Mouse (Mus musculus) telencephalon, adult 2 months (tissue): ENCODE results near the gene Rhof.

ENCODE experiments used
- DNase-seq: peaks from one replicate; pipeline ENCODE4 v3.0.0-alpha.2; 2011; ENCODE audit warnings: low read depth, low spot score

Rhof gene

GRCm38 (mm10) chr5:123110296-123110721, 22.2 kb downstream of the Rhof start:
- no peak for DNase-seq

GRCm38 (mm10) chr5:123109452-123110203, 22.9 kb downstream of the Rhof start:
- DNase-seq = no peak

- no peak for DNase-seq
These were observed 27.7 kb downstream of the Rhof start for GRCm38 (mm10) chr5:123104769-123105168.

- no peak for DNase-seq
These were observed 28.9 kb downstream of the Rhof start for GRCm38 (mm10) chr5:123103556-123103955.

- DNase-seq = no peak
These were observed 30.1 kb downstream of the Rhof start for GRCm38 (mm10) chr5:123102376-123102775.

- DNase-seq = no peak
These were observed 34.0 kb downstream of the Rhof start for GRCm38 (mm10) chr5:123098487-123098886.

- no peak for DNase-seq
These were observed 36.2 kb downstream of the Rhof start for GRCm38 (mm10) chr5:123096299-123096698.

GRCm38 (mm10) chr5:123094238-123094991, 38.1 kb downstream of the Rhof start:
- no peak for DNase-seq

GRCm38 (mm10) chr5:123093077-123093633, 39.3 kb downstream of the Rhof start:
- DNase-seq = no peak

GRCm38 (mm10) chr5:123090560-123091306, 41.8 kb downstream of the Rhof start:
- no peak for DNase-seq

GRCm38 (mm10) chr5:123088784-123089183, 43.7 kb downstream of the Rhof start:
- DNase-seq = no peak

- DNase-seq = no peak
These were observed 46.0 kb downstream of the Rhof start for GRCm38 (mm10) chr5:123086501-123086900.

GRCm38 (mm10) chr5:123083340-123084050, 49.0 kb downstream of the Rhof start:
- DNase-seq = no peak

- no peak for DNase-seq
These were observed 52.0 kb downstream of the Rhof start for GRCm38 (mm10) chr5:123080510-123080909.

- no peak for DNase-seq
These were observed 52.5 kb downstream of the Rhof start for GRCm38 (mm10) chr5:123080041-123080440.

GRCm38 (mm10) chr5:123079568-123079967, 52.9 kb downstream of the Rhof start:
- no peak for DNase-seq

- no peak for DNase-seq
These were observed 55.8 kb downstream of the Rhof start for GRCm38 (mm10) chr5:123076419-123077281.

GRCm38 (mm10) chr5:123075576-123076418, 56.7 kb downstream of the Rhof start:
- peak; percentile 72 for DNase-seq

GRCm38 (mm10) chr5:123068714-123069113, 63.8 kb downstream of the Rhof start:
- no peak for DNase-seq
